In the genomic region with DNA sequence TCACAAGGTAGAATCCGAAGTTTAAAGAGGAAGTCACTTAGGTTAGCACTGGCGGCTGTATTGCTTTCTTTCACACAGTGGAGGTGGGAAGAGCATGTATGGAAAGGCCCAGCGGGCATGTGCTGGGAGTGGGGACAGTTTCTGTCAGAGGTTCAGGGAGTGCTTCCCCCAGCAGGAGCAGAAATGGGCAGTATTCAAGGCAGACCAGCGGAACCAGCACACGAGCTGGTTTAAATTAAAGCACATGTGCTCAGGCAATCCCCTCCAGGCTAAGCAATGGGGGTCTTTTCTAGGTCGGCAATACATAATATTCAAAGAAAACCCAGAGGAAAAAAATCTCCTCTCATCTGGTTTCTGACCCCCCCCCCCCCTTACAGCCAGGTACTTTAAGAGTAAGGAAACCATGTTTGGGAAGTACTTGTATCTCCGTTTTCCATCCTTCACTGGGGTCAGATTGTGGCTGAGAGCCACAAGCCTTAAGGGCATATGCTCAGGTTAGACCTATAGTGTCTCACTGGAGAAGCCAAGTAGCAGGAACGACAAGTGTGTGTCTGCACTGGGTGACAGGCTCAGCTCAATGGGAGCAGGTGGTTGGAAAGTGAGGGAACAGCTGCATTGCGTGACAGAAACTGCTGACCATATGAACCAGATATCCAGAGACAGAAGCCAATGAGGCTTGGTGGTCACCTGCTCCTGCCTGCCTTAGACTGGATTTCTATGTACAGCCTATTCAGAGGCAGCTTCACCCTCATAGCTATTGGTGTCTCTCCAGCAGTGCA, we compare ENCODE assay signal across 20 mouse cellular contexts.
DNase-seq lines count a peak whose midpoint lies in the region; ATAC-seq lines count a peak whose summit lies in the region.
"Had no signal": no experiment of that assay in that cellular context is flagged by ENCODE, and none has a peak within 500 bp of the region (broad histone marks: within the 10 kb centered on the region; RNA-seq: fewer than 3 reads in every experiment).

No protein-coding gene starts in this region.

- H3K27ac ChIP-seq in forebrain, embryonic 14.5 days (ENCODE audit: low read depth, low read length) = no peak overlapping the region
- H3K27ac ChIP-seq in forebrain, embryonic 10.5 days = no peak overlapping the region
- peak overlapping the region; percentile 32; the same call in 1 of the 2 replicates for H3K27ac ChIP-seq in kidney, embryonic 15.5 days
- H3K27ac ChIP-seq in limb, embryonic 10.5 days = peak overlapping the region; percentile 75
- H3K27ac ChIP-seq in heart, embryonic 11.5 days (ENCODE audit: low read depth, low read length) = no peak overlapping the region
- H3K27ac ChIP-seq: hindbrain, embryonic 14.5 days; stomach, postnatal 0 days had no signal

- no peak for DNase-seq in forebrain, embryonic 14.5 days (ENCODE audit: low spot score)
- no peak for DNase-seq in forebrain, embryonic 10.5 days (ENCODE audit: extremely low spot score, low spot score)
- no peak for DNase-seq in kidney, adult 9 months
- DNase-seq in limb, embryonic 10.5 days (ENCODE audit: low spot score) = peak; percentile 54
- no peak for DNase-seq in testis, postnatal 10 days (ENCODE audit: low spot score)
- DNase-seq in lung, postnatal 25 days (ENCODE audit: low spot score) = no peak
- DNase-seq: adrenal gland, adult 8-10 months; cerebellum, adult 9-11 months; heart, postnatal 14 days; lung, adult 2 months; lung, postnatal 36 days; thymus, postnatal 36 days had no signal

- H3K9ac ChIP-seq in forebrain, embryonic 14.5 days (ENCODE audit: low read length) = no peak overlapping the region
- H3K9ac ChIP-seq in kidney, embryonic 15.5 days = no peak overlapping the region
- H3K9ac ChIP-seq in heart, embryonic 11.5 days (ENCODE audit: low read depth, low read length) = no peak overlapping the region
- H3K9ac ChIP-seq: heart, embryonic 12.5 days; hindbrain, embryonic 14.5 days had no signal

- no peaks in the 10 kb centered on the region for H3K9me3 ChIP-seq in forebrain, embryonic 14.5 days (replicated peaks; ENCODE audit: control insufficient read depth, low read length)
- H3K9me3 ChIP-seq in forebrain, embryonic 10.5 days = no peaks in the 10 kb centered on the region
- no peaks in the 10 kb centered on the region for H3K9me3 ChIP-seq in kidney, embryonic 15.5 days (replicated peaks)
- H3K9me3 ChIP-seq in limb, embryonic 10.5 days (replicated peaks) = no peaks in the 10 kb centered on the region
- no peaks in the 10 kb centered on the region for H3K9me3 ChIP-seq in heart, embryonic 11.5 days (replicated peaks; ENCODE audit: control insufficient read depth, low read length)
- H3K9me3 ChIP-seq: heart, embryonic 12.5 days had no signal

- 0 out of 2 replicates have a peak, but pooled peaks have one; percentile 22 for ATAC-seq in forebrain, embryonic 14.5 days
- ATAC-seq in kidney, embryonic 15.5 days (replicated peaks; ENCODE audit: low FRiP score) = no peak
- no peak for ATAC-seq in heart, embryonic 11.5 days (replicated peaks; ENCODE audit: insufficient number of reproducible peaks, low FRiP score, low TSS enrichment)
- ATAC-seq: CD4-positive, CD25-positive, alpha-beta regulatory T cell, adult 4 months; intestine, embryonic 16.5 days; Patski had no signal

- 71% methylated on average over 9 of the region's 9 CpGs for WGBS in forebrain, embryonic 14.5 days
- whole genome bisulfite sequencing in forebrain, embryonic 10.5 days = 61% methylated on average over 9 of the region's 9 CpGs
- WGBS in kidney, embryonic 15.5 days = 55% methylated on average over 9 of the region's 9 CpGs
- 35% methylated on average over 9 of the region's 9 CpGs for WGBS in limb, embryonic 10.5 days
- WGBS in heart, embryonic 11.5 days (ENCODE audit: insufficient replicate concordance) = 61% methylated on average over 9 of the region's 9 CpGs

- no peaks in the 10 kb centered on the region for H3K4me1 ChIP-seq in forebrain, embryonic 14.5 days (ENCODE audit: control insufficient read depth, insufficient read depth, low read length)
- H3K4me1 ChIP-seq in forebrain, embryonic 10.5 days = peaks cover 35% of the 10 kb centered on the region
- H3K4me1 ChIP-seq in kidney, embryonic 15.5 days = peaks cover 48% of the 10 kb centered on the region
- H3K4me1 ChIP-seq in limb, embryonic 10.5 days = peaks cover 76% of the 10 kb centered on the region
- H3K4me1 ChIP-seq in heart, embryonic 11.5 days (ENCODE audit: control insufficient read depth, insufficient read depth, low read length) = peaks cover 10% of the 10 kb centered on the region; the same call in 1 of the 2 replicates

- no peaks in the 10 kb centered on the region for H3K27me3 ChIP-seq in forebrain, embryonic 14.5 days (replicated peaks; ENCODE audit: control insufficient read depth, insufficient read depth, low read length)
- H3K27me3 ChIP-seq in forebrain, embryonic 10.5 days (ENCODE audit: poor library complexity, severe bottlenecking) = 0 out of 2 replicates have a peak, but pooled peaks cover 5% of the 10 kb centered on the region
- H3K27me3 ChIP-seq in kidney, embryonic 15.5 days = 0 out of 2 replicates have a peak, but pooled peaks cover 3% of the 10 kb centered on the region
- H3K27me3 ChIP-seq in limb, embryonic 10.5 days (ENCODE audit: low read depth, poor library complexity, severe bottlenecking) = no peaks in the 10 kb centered on the region
- H3K27me3 ChIP-seq in heart, embryonic 11.5 days (ENCODE audit: control insufficient read depth, insufficient read depth, low read length) = no peaks in the 10 kb centered on the region
- H3K27me3 ChIP-seq: Patski had no signal

- H3K36me3 ChIP-seq in forebrain, embryonic 14.5 days (ENCODE audit: control insufficient read depth, insufficient read depth, low read length) = no peaks in the 10 kb centered on the region
- H3K36me3 ChIP-seq in forebrain, embryonic 10.5 days (replicated peaks) = no peaks in the 10 kb centered on the region
- H3K36me3 ChIP-seq in kidney, embryonic 15.5 days = no peaks in the 10 kb centered on the region
- no peaks in the 10 kb centered on the region for H3K36me3 ChIP-seq in limb, embryonic 10.5 days
- no peaks in the 10 kb centered on the region for H3K36me3 ChIP-seq in heart, embryonic 11.5 days (ENCODE audit: control insufficient read depth, insufficient read depth, low read length)
- H3K36me3 ChIP-seq: heart, embryonic 12.5 days had no signal

- no peak overlapping the region for H3K4me3 ChIP-seq in forebrain, embryonic 14.5 days (ENCODE audit: low read depth, low read length)
- no peak overlapping the region for H3K4me3 ChIP-seq in forebrain, embryonic 10.5 days
- H3K4me3 ChIP-seq in kidney, embryonic 15.5 days (replicated peaks) = no peak overlapping the region
- no peak overlapping the region for H3K4me3 ChIP-seq in limb, embryonic 10.5 days
- no peak overlapping the region for H3K4me3 ChIP-seq in heart, embryonic 11.5 days (ENCODE audit: low read depth, low read length)
- H3K4me3 ChIP-seq: heart, embryonic 12.5 days had no signal

- H3K4me2 ChIP-seq in forebrain, embryonic 14.5 days (ENCODE audit: low read length) = no peak overlapping the region
- no peak overlapping the region for H3K4me2 ChIP-seq in kidney, embryonic 15.5 days
- H3K4me2 ChIP-seq in heart, embryonic 11.5 days = no peak overlapping the region
- H3K4me2 ChIP-seq: heart, embryonic 12.5 days; hindbrain, embryonic 14.5 days had no signal

Comparison
In these comparisons a context has a peak if more than half of its experiments do, and no peak if none do; other contexts are left out.
1. H3K27ac ChIP-seq: peak in kidney, embryonic 15.5 days (single experiment) and limb, embryonic 10.5 days (single experiment); none in forebrain, embryonic 14.5 days (single experiment), forebrain, embryonic 10.5 days (single experiment) and heart, embryonic 11.5 days (single experiment).